Mouse (Mus musculus) brain, embryonic 14.5 days (tissue): Measurements from ENCODE around the gene Cachd1.

Source experiments
- CTCF ChIP-seq: fragments of 200-500 bp; IDR thresholded peaks from 2 replicates; pipeline ENCODE4 v1.5.1; 2012; ENCODE audit warnings: inconsistent platforms, mild to moderate bottlenecking, moderate library complexity, borderline replicate concordance; ENCODE audit not compliant: insufficient read depth, insufficient read length; ENCODE audit errors: extremely low read depth
- POLR2A ChIP-seq: fragments of 200-500 bp; IDR thresholded peaks from 2 replicates; pipeline ENCODE4 v1.6.1; 2012; ENCODE audit warnings: mild to moderate bottlenecking, inconsistent platforms, borderline replicate concordance; ENCODE audit not compliant: poor library complexity, insufficient read depth, insufficient read length, severe bottlenecking; ENCODE audit errors: extremely low read depth

DNA sequence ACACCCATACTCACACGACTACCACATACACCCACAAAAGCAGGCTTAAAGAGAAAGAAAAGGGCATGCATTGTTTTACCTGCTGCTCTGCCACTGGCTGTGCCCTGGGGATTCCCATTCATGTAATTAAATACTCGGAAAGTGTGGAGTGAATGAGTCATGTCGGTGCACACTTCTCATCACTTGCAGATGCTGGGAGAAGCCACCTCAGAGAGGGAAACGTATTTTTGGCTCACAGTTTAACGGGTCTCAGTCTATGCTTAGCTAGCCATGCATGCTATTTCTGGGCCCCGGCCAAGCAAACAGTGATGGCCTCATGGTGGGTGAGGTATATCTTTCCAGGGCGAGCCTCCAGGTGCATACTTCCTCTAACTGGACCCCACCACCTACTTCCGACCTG lies 222.4 kb downstream of the Cachd1 start:
- TF ChIP-seq CTCF (no peak), POLR2A (no peak)
